Mouse (Mus musculus) intestine, postnatal 0 days (tissue): ENCODE results near the gene Stat5b. TPM values are rescaled to one million over a fixed set of nuclear protein-coding genes. Genes with fewer than 3 reads are reported as not detected.
A peak's percentile ranks its signal among the peaks of the same experiment; 100 is the strongest.

ENCODE experiments used
- ATAC-seq: fragments of 200-750 bp; cut with Nextera tagmentation; 2 replicates; pipeline ENCODE4 v1.8.0; 2017; ENCODE audit warnings: mild to moderate bottlenecking, moderate TSS enrichment, moderate library complexity
- H3K27ac ChIP-seq: fragments of 300-500 bp; sonication (generic); 2 replicates; pipeline ENCODE4 v1.5.1; 2014; ENCODE audit warnings: mild to moderate bottlenecking, low read depth, low read length, moderate library complexity
- H3K27me3 ChIP-seq: fragments of 300-500 bp; sonication (generic); replicated peaks from 2 replicates; pipeline ENCODE4 v1.6.1; 2014; ENCODE audit warnings: low read length, mixed read lengths; ENCODE audit not compliant: control insufficient read depth, insufficient read depth
- H3K36me3 ChIP-seq: fragments of 300-500 bp; sonication (generic); 2 replicates; pipeline ENCODE4 v1.6.1; 2014; ENCODE audit warnings: mild to moderate bottlenecking, moderate library complexity; ENCODE audit not compliant: control insufficient read depth, insufficient read depth
- H3K4me1 ChIP-seq: fragments of 300-500 bp; sonication (generic); replicated peaks from 2 replicates; pipeline ENCODE4 v1.6.1; 2014; ENCODE audit warnings: antibody characterized with exemption, low read length, mixed read lengths; ENCODE audit not compliant: control insufficient read depth, insufficient read depth
- H3K4me2 ChIP-seq: fragments of 300-500 bp; sonication (generic); replicated peaks from 2 replicates; pipeline ENCODE4 v1.6.1; 2014; ENCODE audit warnings: low read depth, mild to moderate bottlenecking, moderate library complexity
- H3K4me3 ChIP-seq: fragments of 300-500 bp; sonication (generic); 2 replicates; pipeline ENCODE4 v1.5.1; 2014; ENCODE audit warnings: low read depth, low read length
- H3K9ac ChIP-seq: fragments of 300-500 bp; sonication (generic); 2 replicates; pipeline ENCODE4 v1.6.1; 2014; ENCODE audit warnings: mild to moderate bottlenecking, low read depth, low read length
- H3K9me3 ChIP-seq: fragments of 300-500 bp; sonication (generic); 2 replicates; pipeline ENCODE4 v1.6.1; 2016; ENCODE audit warnings: mixed run types; ENCODE audit not compliant: control insufficient read depth
- CTCF ChIP-seq: sonication (generic); IDR thresholded peaks from 2 replicates; pipeline ENCODE4 v1.5.1; 2016; ENCODE audit warnings: low read depth, mild to moderate bottlenecking, control low read depth, antibody characterized with exemption, moderate library complexity
- WGBS: fragments of 180-500 bp; shearing (Covaris S2); extraction: QIAGEN DNeasy Blood & Tissue Kit; methylation state at CpG from one replicate; pipeline ENCODE4 v1.1.7; 2014; 5-methylcytosine and 5-hydroxymethylcytosine counted together
- polyA plus RNA-seq: library from polyadenylated mRNA; unstranded; fragments of >200 nt; fragmentation: Nextera tagmentation; extraction: Ambion mirVana; gene quantifications from 2 replicates; pipeline ENCODE4 v1.2.1, GENCODE M21; 2015

Stat5b gene
- polyA plus RNA-seq, 1 experiment from 2014 or later = 13.0 TPM

DNA sequence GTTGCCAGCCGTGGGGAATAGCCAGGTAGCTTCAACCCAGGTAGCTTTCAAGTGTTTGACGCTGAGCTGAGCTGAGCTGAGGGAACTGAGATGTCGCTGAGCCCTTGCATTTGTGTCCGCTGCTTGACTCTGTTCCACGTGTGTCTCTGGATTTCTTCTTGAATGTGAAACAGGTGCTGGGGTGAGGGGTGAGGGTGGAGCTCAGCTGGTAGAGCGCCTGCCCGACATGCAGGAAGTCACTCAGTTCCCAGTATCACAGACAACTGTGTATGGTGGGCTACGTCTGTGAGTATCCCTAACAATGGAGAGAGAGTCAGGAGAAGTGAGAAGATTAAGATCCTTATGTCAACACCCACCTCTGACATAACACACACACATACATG lies 20.4 kb upstream of the Stat5b start:
- H3K4me1 ChIP-seq = no peaks in the 10 kb centered on the region
- H3K27me3 ChIP-seq = no peaks in the 10 kb centered on the region
- no peak overlapping the region for H3K27ac ChIP-seq
- TF ChIP-seq CTCF = no peak
- 75% methylated on average over 8 of the region's 8 CpGs for WGBS
- H3K36me3 ChIP-seq = 0 out of 2 replicates have a peak, but pooled peaks cover 6% of the 10 kb centered on the region
- ATAC-seq = no peak
- no peaks in the 10 kb centered on the region for H3K9me3 ChIP-seq
- no peak overlapping the region for H3K4me3 ChIP-seq
- H3K9ac ChIP-seq = no peak overlapping the region
- H3K4me2 ChIP-seq = no peak overlapping the region

DNA sequence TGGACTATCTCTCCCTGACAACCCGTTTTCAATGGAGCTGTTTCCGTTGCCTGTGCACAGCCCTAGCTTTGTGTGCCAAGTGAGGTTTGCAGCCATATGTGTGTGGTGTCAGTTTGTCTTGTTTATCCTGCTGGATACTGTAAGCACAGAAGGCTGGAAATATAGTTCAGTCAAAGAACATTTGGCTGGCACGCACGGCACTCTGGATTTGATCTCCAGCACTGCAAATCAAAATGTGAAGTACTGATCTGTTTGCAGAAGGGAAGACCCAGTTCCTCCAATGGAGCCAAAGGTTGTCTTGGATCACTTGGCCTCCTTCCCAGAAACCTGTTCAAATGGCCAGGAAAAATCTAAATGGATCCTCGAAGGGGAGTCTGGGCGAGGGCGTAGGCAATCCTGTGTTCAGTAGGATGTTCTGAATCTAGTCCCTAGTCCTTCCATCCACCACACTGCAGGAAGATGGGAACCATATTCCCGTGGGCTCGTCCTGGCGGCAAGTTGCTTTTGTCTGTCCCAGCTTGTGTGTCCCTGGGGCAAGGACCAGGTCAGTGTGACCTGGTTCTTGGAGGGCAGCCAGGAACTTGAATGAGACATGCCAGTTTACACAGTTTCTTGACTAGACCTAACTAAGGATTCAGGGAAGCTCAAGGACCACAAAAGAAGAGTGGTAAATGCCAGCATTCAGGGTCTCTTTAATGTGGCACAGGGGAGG lies 19.9 kb upstream of the Stat5b start:
- WGBS = 74% methylated on average over 10 of the region's 10 CpGs
- H3K36me3 ChIP-seq = peaks cover 10% of the 10 kb centered on the region; the same call in 1 of the 2 replicates
- no peak for ATAC-seq
- H3K4me3 ChIP-seq = no peak overlapping the region
- H3K9me3 ChIP-seq = no peaks in the 10 kb centered on the region
- TF ChIP-seq CTCF = no peak
- H3K4me1 ChIP-seq = no peaks in the 10 kb centered on the region
- H3K27ac ChIP-seq = no peak overlapping the region
- H3K4me2 ChIP-seq = no peak overlapping the region
- H3K9ac ChIP-seq = no peak overlapping the region
- no peaks in the 10 kb centered on the region for H3K27me3 ChIP-seq

DNA sequence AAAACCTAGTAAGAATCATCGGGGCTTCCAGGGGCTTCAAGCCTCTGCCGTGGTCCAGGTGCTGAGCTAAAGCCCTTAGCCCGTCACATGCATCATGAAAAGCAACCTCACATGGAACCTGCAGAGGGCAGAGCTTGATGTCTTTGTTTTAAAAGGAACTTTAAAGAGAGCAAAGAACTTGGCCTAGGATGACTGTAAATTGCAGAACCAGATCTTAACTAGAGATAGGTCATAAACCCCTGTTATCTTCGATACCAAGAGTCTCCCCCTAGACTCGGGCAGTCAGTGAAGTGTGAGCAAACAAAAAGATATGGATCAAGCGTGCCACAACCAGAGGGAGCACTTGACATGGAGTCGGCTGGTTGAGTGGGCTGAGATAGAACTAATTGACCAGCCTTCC lies 15.1 kb upstream of the Stat5b start:
- H3K9me3 ChIP-seq = no peaks in the 10 kb centered on the region
- peaks cover 15% of the 10 kb centered on the region; the same call in 1 of the 2 replicates for H3K36me3 ChIP-seq
- no peak overlapping the region for H3K27ac ChIP-seq
- H3K4me1 ChIP-seq = peaks cover 4% of the 10 kb centered on the region; the same call in 1 of the 2 replicates
- no peak for TF ChIP-seq CTCF
- 71% methylated on average over 7 of the region's 7 CpGs for WGBS
- no peaks in the 10 kb centered on the region for H3K27me3 ChIP-seq
- ATAC-seq = no peak
- H3K4me2 ChIP-seq = no peak overlapping the region
- H3K9ac ChIP-seq = no peak overlapping the region
- no peak overlapping the region for H3K4me3 ChIP-seq

DNA sequence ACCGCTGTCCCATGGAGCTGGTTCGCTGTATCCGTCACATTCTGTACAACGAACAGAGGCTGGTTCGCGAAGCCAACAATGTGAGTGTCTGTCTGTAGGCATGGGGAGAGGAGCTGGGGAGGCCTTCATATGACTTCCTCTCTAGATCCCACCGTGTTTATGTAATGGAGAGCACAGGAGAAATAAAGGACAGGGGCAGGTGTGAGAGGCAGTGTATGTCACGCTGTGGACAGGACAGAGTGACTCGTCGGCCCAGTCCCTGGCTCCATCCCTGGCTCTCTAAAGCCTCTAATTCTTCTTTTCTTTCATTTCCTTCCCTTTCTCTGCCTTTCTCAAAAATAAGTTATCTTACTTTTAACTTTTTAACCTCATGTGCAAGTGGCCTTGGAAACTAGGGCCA lies 12.6 kb upstream of the Stat5b start:
- H3K27me3 ChIP-seq = no peaks in the 10 kb centered on the region
- peaks cover 10% of the 10 kb centered on the region; the same call in 1 of the 2 replicates for H3K36me3 ChIP-seq
- ATAC-seq = no peak
- no peak overlapping the region for H3K9ac ChIP-seq
- H3K4me3 ChIP-seq = no peak overlapping the region
- peaks cover 6% of the 10 kb centered on the region; the same call in 1 of the 2 replicates for H3K4me1 ChIP-seq
- no peak overlapping the region for H3K4me2 ChIP-seq
- WGBS = 92% methylated on average over 10 of the region's 10 CpGs
- H3K27ac ChIP-seq = no peak overlapping the region
- no peak for TF ChIP-seq CTCF
- H3K9me3 ChIP-seq = no peaks in the 10 kb centered on the region

DNA sequence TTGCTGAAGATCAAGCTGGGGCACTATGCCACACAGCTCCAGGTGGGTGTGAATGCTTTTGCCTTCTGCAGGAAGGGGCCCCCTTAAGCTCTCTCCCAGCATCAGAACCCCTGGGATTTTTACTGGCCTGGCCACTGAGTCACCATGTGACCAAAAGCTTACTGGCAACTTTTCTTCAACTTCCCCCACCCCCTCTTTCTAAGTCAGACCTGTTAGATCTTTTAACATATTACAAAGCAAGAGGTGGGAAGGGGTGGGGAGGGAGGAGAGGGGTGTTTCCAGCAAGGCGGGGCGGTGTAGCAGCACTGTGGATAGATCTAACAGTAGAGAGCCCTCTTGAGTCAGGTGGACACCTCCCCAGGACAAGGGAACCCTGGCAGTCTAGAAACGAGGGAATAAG lies 11.3 kb upstream of the Stat5b start:
- 46% methylated on average over 3 of the region's 3 CpGs for WGBS
- Histone ChIP-seq H3K4me2 (no peak overlapping the region), H3K9ac (no peak overlapping the region), H3K4me3 (no peak overlapping the region), H3K27ac (no peak overlapping the region), H3K9me3 (no peaks in the 10 kb centered on the region), H3K36me3 (peaks cover 10% of the 10 kb centered on the region; the same call in 1 of the 2 replicates), H3K27me3 (no peaks in the 10 kb centered on the region), H3K4me1 (peaks cover 6% of the 10 kb centered on the region; the same call in 1 of the 2 replicates)
- no peak for TF ChIP-seq CTCF
- no peak for ATAC-seq

DNA sequence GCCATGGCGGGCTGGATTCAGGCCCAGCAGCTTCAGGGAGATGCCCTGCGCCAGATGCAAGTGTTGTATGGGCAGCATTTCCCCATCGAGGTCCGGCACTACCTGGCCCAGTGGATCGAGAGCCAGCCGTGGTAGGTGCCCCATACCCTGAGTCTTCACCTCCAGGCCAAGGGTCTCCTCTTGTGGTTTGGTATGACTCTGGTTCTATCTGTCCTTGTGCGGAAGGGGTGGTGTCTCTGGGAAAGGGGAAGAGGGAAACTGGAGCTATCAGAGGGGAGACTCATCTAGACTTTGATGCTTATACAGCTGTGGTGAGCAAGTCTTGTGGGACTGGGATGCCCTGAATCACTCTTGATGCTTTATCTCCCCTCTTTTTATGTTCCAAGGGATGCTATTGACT lies 10.8 kb upstream of the Stat5b start:
- Histone ChIP-seq H3K4me3 (no peak overlapping the region), H3K9me3 (no peaks in the 10 kb centered on the region), H3K4me1 (peaks cover 6% of the 10 kb centered on the region; the same call in 1 of the 2 replicates), H3K27me3 (no peaks in the 10 kb centered on the region), H3K4me2 (peak overlapping the region; percentile 85), H3K9ac (no peak overlapping the region; the same call in 1 of the 2 replicates), H3K36me3 (peaks cover 10% of the 10 kb centered on the region; the same call in 1 of the 2 replicates), H3K27ac (no peak overlapping the region)
- no peak for ATAC-seq
- WGBS = 94% methylated on average over 7 of the region's 7 CpGs
- TF ChIP-seq CTCF = no peak
